Mouse (Mus musculus) left cerebral cortex, postnatal 10 days (tissue): Measurements from ENCODE around the gene Lmbrd2. TPM values are rescaled to one million over a fixed set of nuclear protein-coding genes. Genes with fewer than 3 reads are reported as not detected.

Experiments used
- DNase-seq, 2 experiments: peaks; one replicate each; pipeline ENCODE4 v3.0.0; 2021 to 2022; ENCODE audit warnings: low spot score in 2 of 2, mixed read lengths in 1 of 2; ENCODE audit errors: extremely low spot score in 1 of 2
- intact Hi-C: fragments of 180-260 bp; cut with DNase I; formaldehyde crosslinking; loops from one replicate; pipeline ENCODE4 v1.15.1; 2025
- total RNA-seq, 2 experiments: library from RNA; stranded (reverse); gene quantifications; 2 replicates each; pipeline ENCODE4 v1.2.3; 2021

Gene Lmbrd2
- 10 to 100 TPM; 60.0 to 63.3 TPM for total RNA-seq

DNA sequence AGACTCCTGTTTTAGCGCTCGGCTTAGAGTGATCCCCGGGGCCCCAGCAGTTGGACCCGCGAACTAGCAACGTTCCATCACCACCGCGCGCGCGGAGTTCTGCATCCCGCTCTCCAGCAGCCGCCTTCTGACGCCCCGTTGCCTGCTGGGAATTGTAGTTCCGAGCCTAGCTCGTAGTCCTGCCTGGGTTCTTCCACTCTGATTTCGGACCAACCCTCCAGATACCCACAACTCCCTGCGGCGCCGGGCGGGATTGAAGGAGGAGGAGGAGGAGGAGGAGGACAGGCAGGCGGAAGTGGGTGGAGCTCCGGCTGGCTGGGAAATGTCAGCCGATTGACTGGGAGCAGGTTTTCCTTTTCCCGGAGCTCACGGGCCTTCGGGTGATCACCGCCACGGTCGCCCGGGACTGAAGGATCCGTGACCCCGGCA is at the start of gene Lmbrd2:
Gene Lmbrd2 (plus strand): TSS at position 299 of the 429 bp plus-strand sequence.
- DNase-seq, result peak; percentile 96 to 98
- intact Hi-C loops, result no loop called here

DNA sequence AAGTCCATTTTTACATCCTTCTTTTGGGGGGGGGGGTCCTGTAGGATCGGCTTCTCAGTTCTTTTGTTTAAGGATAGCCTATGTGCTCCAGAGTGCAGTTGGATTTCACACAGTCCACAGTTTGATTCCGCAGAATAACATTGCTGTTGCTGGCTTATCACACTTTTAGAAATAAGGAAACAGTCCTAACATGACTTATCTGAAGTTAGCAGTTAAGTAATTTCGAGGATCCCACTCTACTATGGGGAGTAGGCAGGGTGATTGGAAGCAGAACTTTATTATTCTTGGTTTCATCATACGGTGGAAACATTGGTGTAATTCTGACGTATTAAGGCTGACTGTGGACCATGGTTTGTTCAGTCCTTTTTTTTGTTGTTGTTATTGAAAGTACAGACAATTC is 49.7 kb upstream of the Lmbrd2 start:
- intact Hi-C loops, result no loop called here
- no peak for DNase-seq

DNA sequence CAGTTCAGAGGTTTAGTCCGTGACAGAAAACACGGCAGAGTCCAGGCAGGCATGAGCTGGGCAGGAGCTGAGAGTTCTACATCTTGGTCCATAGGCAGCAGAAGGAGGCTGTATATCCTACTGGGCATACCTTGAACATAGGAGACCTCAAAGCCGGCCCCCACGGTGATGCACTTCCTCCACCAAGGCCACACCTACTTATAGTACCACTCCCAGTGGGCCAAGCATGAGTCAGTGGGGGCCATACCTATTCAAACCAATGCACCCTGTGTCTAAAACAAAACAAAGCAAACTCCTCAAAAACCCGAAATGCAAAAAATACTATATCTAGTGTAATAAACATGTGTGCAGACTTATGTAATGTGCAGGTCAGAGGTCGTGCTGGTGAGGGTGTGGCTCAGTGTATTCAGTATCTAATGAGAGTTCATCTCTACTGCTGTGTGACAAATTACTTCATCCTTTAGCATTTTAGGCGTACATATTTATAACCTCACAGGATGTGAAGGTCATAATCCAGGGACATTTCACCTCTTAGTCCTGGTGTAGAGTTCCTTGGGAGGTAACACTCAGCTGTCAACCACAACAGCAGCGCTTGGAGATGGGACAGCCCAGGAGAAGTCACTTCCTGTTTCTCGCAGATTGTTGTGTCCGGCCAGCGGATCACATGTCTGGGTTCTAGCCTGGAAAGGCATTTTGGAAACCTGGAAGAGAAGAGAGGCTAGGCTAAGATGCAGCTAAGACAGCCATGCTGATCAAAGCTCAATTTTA is 46.6 kb upstream of the Lmbrd2 start:
- no peak for DNase-seq
- intact Hi-C loops, result no loop called here

DNA sequence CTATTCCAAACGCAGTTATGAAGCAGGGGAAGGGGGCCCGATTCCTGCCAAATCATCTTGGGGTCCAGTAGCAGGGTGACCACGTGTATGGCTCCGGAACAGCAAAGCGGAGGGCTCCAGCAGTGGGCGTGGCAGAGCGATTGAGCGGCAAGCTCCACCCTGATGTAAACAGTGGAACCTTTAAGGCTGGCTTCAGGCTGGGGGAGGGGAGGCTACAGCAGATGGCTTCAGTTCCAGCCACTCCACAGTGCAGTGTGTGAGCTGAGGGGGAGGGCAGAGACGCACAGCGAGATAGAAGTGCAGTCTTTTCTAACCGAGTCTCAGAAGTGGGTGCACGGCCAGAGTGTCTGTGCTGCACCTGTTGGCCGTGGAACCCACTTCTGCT is 46.0 kb upstream of the Lmbrd2 start:
- intact Hi-C loops, result no loop called here
- peak; percentile 46 to 75 for DNase-seq

DNA sequence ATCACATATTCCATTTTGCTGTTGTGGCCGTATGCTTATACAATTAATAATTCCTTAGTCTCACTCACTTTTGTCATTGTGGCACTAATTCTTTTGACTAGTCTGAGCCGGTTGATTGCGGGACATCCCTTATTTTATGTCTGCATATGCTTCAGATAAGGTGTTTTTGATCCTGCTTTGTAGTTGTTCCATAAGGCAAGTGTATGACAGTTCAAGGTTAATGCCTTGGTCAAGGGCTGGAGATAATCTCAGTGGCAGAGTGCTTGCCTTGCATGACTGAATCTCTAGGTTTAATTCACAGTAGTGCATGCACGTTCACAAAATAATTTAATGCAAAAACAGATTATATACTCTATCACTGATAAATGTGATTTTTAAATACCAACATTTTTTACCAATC is 43.5 kb upstream of the Lmbrd2 start:
- intact Hi-C loops, result no loop called here
- no peak for DNase-seq

DNA sequence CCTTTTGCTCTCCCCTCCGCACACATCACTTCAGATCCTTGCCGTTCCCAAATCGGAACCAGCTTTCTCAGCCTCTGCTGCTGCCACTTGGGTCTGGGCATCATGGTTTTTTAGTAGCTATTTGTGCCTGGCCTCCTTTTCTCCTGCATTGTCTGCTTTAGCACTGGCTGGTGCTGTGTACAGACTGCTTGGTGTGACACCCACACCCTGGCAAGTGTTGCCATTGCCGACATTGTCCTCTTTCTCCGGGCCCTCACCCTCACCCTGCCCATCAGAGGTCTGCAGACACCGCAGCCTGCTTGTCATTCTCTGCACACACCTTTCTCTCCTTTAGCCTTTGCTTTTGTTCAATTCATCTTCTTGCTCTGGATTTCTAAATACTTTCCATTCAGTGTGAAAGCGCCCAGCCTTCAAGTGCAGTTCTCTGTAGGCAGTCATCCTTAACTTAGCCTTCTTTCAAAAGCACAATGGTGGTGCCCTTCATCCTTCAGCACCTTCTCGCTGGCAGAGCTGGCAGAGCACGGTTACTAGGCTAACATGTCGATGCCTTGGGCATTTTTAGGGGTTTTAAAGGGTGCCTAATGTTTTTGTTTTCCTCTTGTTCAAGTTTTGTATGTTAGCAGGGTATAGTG is 39.8 kb upstream of the Lmbrd2 start:
- intact Hi-C loops, result no loop called here
- DNase-seq, result no peak

DNA sequence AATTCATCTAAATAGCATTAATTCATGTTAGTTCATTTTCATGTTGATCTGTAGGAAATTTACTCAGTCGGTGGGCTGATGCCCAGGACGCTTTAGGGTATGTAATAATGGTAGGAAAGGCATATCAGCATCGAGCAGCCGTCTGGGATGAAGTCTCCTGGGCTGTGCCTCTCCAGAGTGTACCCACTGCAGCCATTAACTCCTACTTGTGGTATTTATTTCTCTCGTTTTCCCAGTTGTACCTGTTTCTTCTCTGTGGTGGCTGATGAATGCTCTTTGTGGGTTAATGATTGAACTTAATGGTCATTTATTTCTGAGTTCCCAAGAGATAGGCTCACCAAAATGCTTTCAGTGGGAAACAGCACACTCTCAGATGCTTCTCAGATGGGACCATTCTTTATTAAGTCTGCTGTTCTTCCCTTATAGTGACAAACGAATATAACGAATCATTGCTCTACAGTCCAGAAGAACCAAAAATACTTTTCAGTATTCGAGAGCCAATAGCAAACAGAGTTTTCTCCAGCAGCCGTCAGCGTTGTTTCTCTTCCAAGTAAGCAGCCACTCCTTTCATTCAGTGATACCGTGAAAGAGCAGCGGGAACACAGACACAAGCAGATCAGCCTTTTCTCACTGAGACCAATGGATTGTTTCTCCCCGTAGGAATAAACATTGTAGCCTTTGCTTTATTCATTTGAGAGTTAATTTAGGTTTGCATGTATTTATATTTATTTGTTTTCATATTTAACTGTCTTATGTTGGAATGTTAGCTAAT is 33.9 kb upstream of the Lmbrd2 start:
- intact Hi-C loops, result no loop called here
- DNase-seq, result no peak

DNA sequence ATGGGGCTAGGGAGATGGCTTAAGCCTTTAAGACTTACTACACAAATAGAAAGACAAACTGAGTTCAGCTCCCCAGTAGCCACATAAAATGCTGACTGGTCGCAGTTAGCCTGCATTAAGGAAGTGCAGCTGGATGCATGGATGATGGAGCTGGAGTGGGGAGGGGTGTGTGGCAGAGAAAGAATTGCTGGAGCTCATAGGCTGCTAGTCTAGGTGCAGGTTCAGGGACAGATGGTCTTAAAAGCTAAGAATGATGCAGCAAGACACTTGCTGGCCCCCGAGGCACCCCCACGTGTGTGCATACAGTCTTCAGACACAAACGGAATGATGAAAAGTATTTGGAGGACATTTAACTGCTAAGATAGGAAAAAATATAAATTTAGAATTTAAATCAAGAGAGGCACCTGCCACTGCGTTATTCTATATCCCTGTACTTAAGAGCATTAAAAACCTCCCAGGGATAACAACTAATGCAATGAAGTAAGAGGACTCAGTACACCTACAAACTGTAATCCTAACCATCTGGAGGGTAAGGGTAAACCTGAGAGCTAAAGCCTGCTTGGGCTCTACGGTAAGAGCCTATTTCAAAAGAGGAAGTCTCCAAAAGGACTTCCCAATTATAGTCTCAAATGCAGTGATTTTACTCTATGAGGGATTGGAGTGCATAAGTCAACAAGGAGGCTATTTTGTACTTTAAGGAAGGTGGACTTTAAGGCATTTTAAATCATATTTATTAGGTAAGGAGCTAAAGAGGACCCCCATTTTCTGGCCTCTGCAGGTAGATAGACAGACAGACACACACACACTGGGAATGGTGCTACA is 29.6 kb upstream of the Lmbrd2 start:
- intact Hi-C loops, result no loop called here
- no peak for DNase-seq

DNA sequence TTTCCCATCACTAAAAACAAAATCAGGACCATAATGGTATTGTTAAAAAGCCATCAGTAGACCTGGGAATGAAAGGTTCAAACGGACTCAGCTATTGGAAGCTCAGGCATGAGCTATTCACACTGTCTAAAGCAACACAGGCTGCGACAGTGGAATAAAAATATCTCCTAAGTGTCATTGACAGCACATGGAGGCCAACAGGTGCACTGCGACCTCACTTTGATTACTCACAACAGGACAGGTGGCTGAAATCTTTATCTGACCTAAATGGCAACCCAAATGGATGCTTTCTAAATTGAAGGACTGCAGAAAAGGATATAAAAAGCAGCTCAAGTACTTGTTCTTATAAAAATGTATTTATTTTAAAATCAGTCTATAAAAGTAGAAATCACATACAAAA is 28.7 kb upstream of the Lmbrd2 start:
- no peak for DNase-seq
- intact Hi-C loops, result no loop called here

DNA sequence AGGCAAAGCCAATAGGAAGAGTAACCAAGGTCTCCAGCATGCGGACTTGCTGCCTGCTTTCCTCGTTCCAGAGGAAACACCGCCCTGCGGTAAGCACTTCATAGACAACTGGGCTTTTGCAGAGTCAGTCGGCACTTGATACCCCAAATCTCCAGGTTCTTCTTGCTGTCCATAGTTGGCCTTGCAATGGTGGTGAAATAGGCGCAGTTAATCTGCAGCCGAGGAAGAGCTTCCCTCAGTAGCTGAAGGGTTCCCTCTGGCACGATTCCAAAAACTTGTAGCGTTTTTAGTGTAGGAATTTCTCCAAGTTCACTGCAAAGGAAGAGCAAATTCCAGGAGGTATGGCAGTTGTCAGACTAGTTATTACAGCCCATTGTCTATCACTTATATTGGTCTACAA is 26.8 kb upstream of the Lmbrd2 start:
- no peak for DNase-seq
- intact Hi-C loops, result no loop called here

DNA sequence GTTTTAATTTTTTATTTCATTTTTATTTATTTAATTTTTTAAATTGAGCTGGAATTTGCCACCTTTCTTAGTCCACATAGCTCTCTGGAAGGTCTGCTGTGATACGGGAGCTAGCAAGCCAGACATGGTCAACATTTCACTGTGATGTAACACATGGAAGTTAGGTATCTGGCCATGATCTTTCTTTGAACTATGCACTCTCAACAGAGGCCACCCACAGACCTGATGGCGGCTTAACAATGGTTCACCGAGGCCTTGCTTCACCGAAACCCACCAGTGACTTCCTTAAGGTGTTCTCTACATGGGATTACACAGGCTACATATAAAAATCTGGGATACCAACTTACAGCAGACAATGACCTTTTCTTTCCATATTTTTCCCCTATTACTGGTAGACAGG is 26.2 kb upstream of the Lmbrd2 start:
- no peak for DNase-seq
- intact Hi-C loops, result no loop called here

DNA sequence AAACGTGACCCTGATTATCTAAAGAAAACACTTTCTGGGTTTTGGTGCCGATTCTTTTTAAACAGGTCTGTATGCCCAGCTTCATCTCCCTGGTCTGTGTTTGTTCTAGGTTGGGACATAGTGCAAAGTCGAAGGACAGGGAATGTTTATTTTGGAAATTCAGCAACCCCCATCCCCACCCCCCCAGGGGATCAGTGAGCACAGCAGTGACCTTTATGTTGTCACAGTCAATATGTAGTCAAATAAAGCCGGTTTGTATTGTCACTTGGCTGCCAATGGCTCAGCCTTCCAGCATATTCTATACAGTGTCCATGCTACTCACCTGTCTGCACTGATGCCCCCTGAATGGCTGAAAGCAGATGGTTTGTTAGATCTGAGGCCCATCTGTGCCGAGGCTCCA is 25.8 kb upstream of the Lmbrd2 start:
- no peak for DNase-seq
- intact Hi-C loops, result no loop called here

DNA sequence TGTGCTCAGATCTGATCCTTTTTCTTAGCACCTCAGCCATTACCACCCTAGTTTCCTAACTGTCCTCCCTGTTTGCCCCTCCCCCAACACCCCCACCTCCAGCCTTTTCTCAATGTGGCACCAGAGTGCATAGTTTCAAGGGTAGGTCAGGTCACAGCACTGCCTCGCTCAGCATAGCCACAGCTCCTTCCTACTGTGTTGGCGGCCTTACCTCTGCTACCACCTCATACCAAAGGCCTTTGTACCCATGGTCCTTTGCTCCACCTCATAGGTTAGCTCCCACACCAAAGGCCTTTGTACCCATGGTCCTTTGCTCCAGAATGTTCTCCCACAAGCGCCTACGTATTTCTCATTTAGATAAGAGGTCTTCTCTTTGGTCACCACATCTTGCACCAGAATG is 21.5 kb upstream of the Lmbrd2 start:
- no peak for DNase-seq
- intact Hi-C loops, result no loop called here

DNA sequence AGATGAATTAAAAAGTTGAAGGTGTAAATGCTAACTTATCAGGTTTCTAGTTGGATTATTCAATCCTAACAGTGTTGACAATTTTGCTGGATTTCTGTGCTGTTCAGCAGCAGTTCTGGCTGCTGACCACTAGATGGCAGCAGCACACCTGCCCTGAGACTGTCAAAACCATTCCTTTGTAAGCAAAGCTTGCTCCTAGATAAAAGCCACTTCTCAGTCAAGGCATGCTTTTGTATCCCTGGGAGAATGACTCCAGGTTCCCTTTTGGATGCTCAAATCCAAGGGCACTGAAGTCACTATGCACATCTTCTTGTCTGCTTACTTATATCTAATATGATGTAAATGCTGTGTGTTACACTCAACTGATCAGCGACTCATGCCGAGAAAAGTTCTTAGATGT is 20.3 kb upstream of the Lmbrd2 start:
- intact Hi-C loops, result no loop called here
- DNase-seq, result peak in 1 of 2 experiments; percentile 32

DNA sequence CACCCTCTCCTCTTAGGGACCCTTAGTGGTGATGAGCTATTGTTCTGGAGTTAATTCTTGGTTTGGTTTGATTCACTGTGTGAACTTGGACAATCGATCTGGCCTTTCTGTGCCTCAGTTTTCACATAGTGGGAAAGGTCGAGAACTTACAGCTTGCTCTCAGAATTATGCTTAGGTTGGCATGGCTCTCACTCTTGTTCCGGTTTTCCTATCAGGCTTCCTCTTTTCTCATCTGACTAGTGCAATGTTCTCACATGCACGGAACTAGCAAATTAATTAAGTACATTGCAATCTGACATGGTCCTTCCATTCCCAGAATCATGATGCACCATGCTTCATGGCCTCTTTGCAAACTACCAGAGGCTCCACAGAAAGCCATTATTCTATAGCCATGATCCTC is 17.4 kb upstream of the Lmbrd2 start:
- intact Hi-C loops, result no loop called here
- no peak for DNase-seq

DNA sequence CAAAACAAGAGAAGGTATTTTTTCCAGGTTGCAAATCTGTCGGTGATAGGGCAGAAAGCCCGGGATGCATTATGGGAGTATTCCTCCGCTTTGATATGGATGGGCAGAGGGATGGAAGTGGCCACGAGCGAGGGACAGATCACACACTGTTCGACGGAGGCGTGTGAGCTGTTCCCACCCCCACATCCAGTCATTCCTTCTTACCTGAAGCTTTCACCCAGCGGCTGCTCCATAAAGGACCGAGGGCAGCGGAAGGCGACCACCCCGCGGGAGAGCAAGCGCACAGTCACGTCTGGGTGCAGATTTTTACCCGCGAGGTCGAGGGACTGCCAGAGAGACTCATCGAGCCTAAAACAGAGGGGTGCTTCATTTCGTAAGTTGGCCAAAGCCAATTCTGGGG is 15.5 kb upstream of the Lmbrd2 start:
- DNase-seq, result no peak
- intact Hi-C loops, result no loop called here

DNA sequence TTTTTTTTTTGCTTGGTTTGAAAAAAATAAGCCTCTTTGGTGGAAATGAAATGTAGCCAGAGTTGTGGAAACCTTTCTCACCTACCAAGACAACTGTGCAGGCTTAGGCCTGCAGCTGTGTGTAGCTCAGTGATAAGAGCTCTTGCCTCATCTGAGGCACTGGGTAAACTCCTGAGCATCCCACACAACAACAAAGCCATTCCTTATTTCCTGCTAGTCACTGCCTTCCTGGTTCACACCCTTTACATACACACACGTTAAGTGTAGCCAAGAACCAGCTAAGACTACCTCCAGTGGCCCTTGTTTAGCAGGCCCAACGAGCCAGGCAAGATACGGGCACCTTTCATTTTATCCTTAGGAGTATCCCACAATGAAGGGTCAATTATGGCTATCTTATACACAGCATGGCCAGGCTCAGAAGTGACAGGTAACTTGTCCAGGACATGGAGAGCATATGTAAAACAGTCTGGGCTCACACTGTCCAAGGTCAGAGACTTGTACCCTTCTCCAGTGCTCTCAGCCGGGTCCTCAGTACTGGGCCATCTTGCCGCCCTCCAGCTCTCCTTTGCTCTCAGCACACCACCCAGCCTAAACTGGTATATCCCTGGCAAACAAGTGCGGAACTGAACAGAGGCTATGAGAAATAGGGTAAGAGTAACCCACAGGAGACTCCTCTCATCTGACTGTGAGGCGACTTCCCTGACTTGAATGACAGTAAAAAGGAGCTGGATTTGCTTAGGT is 13.1 kb upstream of the Lmbrd2 start:
- no peak for DNase-seq
- intact Hi-C loops, result no loop called here

DNA sequence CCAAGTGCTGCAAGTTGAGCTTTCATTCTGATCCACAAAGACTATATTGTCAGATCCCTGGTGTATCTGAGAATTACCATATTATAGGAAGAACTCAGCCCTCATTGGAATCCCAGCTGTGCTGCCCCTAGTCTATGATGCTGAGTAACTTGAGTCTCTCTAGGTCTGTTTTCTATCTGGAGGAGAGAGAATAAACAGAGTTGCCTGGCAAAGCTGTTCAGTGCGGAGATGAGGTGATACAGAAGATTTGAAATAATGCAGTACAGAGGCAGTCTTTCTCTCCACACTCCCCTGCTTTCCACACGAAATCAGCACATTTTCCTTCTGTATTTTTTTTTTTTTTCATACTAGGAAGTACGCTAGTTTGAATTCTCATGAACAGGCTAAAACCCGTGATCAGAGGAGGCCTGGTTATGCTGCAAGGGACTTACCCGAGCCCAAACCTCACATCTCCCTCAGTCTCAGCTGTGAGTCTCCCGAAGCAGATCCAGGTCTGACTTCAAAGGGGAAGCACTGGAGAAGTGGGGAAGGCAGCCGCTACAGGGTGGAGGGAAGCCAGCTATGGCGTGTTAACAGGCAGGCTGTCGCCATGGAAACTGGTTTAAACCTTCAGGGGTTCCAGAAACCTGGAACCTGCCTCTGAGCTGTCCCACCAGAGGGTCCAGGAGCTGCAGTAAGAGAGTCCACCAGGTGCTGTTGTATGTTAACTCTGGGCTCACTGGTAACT is 9.4 kb upstream of the Lmbrd2 start:
- DNase-seq, result no peak
- intact Hi-C loops, result no loop called here
